Mouse (Mus musculus): ENCODE data around the gene Ccdc117. TPM values are rescaled to one million over a fixed set of nuclear protein-coding genes. Genes with fewer than 3 reads are reported as not detected.
"Not testable (repeated sequence)": the region's sequence is repeated elsewhere in the genome, so short reads cannot be mapped to it uniquely, and the experiment has no call there.

The Ccdc117 gene
- polyA plus RNA-seq, 1 experiment, result 52.0 TPM

DNA sequence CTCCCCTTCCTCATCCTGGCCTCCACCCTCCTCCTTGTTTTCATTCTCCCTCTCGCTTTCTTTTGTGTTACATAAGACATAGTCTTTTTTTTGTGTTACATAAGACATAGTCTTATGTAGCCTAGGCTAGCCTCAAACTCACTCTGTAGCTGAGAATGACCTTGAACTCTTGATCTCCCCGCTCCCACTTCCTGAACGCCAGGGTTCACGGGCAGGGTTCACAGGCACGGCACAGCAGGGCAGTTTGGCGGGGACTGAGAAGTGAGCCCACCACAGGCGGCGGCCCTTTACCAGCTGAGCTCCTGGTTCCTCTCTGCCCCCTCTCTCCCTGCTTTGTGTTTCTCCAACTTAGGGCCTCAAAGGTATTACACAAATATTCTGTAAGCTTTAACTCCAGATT is 29.0 kb downstream of the Ccdc117 start:
- Histone ChIP-seq H3K9ac (ENCODE audit: low read depth, poor library complexity, severe bottlenecking) (no peak overlapping the region), H3K4me1 (ENCODE audit: control insufficient read depth, insufficient read depth, low read length) (peaks cover 6% of the 10 kb centered on the region), H3K27ac (ENCODE audit: insufficient read depth, low read length) (no peak overlapping the region), H3K36me3 (ENCODE audit: control insufficient read depth, insufficient read depth, low read length, poor library complexity, severe bottlenecking) (no peaks in the 10 kb centered on the region), H3K9me3 (replicated peaks; ENCODE audit: control insufficient read depth, insufficient read depth, low read length, poor library complexity, severe bottlenecking) (no peaks in the 10 kb centered on the region), H3K4me3 (ENCODE audit: low read depth, low read length) (no peak overlapping the region), H3K27me3 (ENCODE audit: control insufficient read depth, insufficient read depth, low read length, poor library complexity, severe bottlenecking) (no peaks in the 10 kb centered on the region)
- TF ChIP-seq EP300 (IDR thresholded peaks at IDR 0.05; ENCODE audit: insufficient read depth, low read depth, low read length) (peak; percentile 60; the same call in 1 of the 2 replicates), CTCF (IDR thresholded peaks at IDR 0.05; ENCODE audit: low read depth, low read length) (no peak)

DNA sequence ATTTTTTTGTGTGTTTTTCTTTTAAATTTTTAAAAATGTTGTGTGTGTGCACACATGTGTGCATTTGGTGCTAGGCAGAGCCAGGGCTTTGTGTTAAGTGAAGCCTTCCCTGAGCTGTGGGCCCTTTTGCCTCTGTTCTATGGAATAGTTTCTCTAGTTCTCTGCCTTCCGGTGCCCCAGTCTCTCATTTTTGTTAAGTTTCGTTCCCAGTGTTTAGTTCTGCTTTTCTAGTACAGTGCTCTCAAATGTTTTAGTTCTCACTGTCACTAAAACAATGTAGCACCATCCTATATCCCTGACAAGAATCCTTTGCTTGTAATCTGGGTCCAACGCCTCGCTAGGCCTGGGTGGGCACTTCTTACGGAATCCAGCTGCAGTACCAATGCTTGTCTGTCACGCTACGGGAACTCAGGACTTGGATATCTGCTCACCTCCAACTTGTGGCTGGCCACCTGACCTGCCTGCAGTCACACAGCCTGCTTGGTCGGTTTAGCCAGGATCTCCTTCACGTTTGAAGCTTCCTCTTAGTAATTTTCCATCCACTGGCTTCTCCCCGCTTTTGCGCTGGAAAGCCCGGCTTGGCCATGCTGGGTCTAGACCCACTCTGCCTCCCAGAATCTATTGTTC is 29.8 kb downstream of the Ccdc117 start:
- Histone ChIP-seq H3K9me3 (replicated peaks; ENCODE audit: control insufficient read depth, insufficient read depth, low read length, poor library complexity, severe bottlenecking) (no peaks in the 10 kb centered on the region), H3K27me3 (ENCODE audit: control insufficient read depth, insufficient read depth, low read length, poor library complexity, severe bottlenecking) (no peaks in the 10 kb centered on the region), H3K4me3 (ENCODE audit: low read depth, low read length) (no peak overlapping the region), H3K9ac (ENCODE audit: low read depth, poor library complexity, severe bottlenecking) (0 out of 2 replicates have a peak overlapping the region, but pooled peaks have one; percentile 10), H3K36me3 (ENCODE audit: control insufficient read depth, insufficient read depth, low read length, poor library complexity, severe bottlenecking) (no peaks in the 10 kb centered on the region), H3K27ac (ENCODE audit: insufficient read depth, low read length) (no peak overlapping the region), H3K4me1 (ENCODE audit: control insufficient read depth, insufficient read depth, low read length) (peaks cover 6% of the 10 kb centered on the region)
- TF ChIP-seq POLR2A (IDR thresholded peaks at IDR 0.05; ENCODE audit: insufficient read depth, low read length), result no peak
- no peak for TF ChIP-seq EP300 (IDR thresholded peaks at IDR 0.05; ENCODE audit: insufficient read depth, low read depth, low read length)
- TF ChIP-seq CTCF (IDR thresholded peaks at IDR 0.05; ENCODE audit: low read depth, low read length), result no peak

DNA sequence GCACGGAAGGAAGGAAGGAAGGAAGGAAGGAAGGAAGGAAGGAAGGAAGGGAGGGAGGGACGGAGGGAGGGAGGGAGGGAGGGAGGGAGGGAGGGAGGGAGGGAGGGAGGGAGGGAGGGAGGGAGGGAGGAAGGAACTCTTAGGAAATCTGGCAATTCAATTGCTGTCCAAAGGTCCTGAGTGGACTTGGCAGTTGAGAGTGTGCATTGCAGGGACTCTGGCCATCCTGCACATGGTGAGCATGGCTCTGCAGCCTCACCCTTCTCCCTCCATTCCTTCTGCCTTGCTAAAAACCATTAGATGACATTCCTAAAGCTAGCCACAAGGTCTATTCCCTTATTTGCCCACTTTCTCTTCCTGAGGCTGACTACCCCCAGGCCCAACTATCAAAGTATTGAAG is 31.3 kb downstream of the Ccdc117 start:
- not testable (repeated sequence) for H3K36me3 ChIP-seq (ENCODE audit: control insufficient read depth, insufficient read depth, low read length, poor library complexity, severe bottlenecking); H3K4me1 ChIP-seq (ENCODE audit: control insufficient read depth, insufficient read depth, low read length); H3K27me3 ChIP-seq (ENCODE audit: control insufficient read depth, insufficient read depth, low read length, poor library complexity, severe bottlenecking); H3K9me3 ChIP-seq (replicated peaks; ENCODE audit: control insufficient read depth, insufficient read depth, low read length, poor library complexity, severe bottlenecking); H3K27ac ChIP-seq (ENCODE audit: insufficient read depth, low read length); H3K4me3 ChIP-seq (ENCODE audit: low read depth, low read length); H3K9ac ChIP-seq (ENCODE audit: low read depth, poor library complexity, severe bottlenecking)

DNA sequence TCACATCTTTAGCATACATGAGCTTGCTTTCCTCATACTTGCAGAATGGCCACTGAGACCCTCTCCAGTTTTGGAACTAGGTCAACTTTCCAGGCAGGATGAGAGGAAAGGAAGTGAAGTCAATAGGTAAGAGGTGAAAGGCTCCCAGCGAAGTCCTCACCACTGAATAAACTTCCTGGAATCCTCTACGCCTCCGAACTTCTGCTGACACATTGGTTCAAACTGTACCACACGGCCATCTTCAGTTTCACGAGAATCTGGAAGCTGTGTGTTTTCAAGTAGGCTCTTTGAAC is 31.9 kb downstream of the Ccdc117 start:
- Histone ChIP-seq H3K9ac (ENCODE audit: low read depth, poor library complexity, severe bottlenecking) (no peak overlapping the region), H3K27me3 (ENCODE audit: control insufficient read depth, insufficient read depth, low read length, poor library complexity, severe bottlenecking) (no peaks in the 10 kb centered on the region)

DNA sequence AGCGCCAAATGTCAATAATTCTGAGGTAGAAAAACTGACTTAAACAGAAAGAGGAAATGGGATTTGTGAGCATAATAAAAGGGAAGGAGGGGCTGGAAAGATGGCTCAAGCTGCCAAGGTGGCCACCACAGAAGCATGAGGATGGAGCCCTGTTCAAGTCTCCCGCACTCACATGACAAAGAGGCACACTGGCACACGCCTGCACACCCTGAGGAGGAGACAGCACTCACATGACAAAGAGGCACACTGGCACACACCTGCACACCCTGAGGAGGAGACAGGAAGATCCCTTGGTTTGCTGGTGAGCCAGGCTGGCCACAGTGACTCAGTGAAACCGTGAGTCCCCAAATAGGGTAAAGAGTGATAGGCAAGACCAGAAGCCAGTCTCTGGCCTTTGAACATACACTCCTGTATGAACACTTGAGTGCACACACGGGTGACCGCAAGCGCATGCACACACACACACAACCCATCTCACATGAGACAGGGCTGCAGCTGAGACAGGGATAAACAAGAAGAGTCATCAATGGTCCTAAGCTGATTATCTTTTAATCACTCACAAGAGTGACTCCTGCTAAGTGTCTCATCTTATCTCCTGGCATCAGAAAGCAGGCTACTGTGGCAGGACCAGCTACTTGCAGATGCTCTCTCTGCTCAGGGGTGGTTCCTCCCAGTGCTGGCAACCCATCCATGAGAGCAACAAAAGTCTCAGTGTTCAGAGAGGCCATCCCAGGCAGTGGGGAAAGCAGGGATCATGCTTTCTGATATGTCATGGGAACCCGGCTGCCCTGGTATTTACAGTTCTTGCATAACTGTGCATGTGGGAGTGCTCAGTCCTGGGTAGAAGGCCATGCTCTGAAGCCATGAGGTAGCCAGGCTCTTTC is 32.5 kb downstream of the Ccdc117 start:
- TF ChIP-seq CTCF (IDR thresholded peaks at IDR 0.05; ENCODE audit: low read depth, low read length) (no peak), EP300 (IDR thresholded peaks at IDR 0.05; ENCODE audit: insufficient read depth, low read depth, low read length) (no peak), POLR2A (IDR thresholded peaks at IDR 0.05; ENCODE audit: insufficient read depth, low read length) (no peak)
- Histone ChIP-seq H3K4me1 (ENCODE audit: control insufficient read depth, insufficient read depth, low read length) (peaks cover 4% of the 10 kb centered on the region), H3K9ac (ENCODE audit: low read depth, poor library complexity, severe bottlenecking) (no peak overlapping the region), H3K4me3 (ENCODE audit: low read depth, low read length) (no peak overlapping the region), H3K27ac (ENCODE audit: insufficient read depth, low read length) (no peak overlapping the region), H3K9me3 (replicated peaks; ENCODE audit: control insufficient read depth, insufficient read depth, low read length, poor library complexity, severe bottlenecking) (peaks cover 4% of the 10 kb centered on the region; the same call in 1 of the 2 replicates), H3K27me3 (ENCODE audit: control insufficient read depth, insufficient read depth, low read length, poor library complexity, severe bottlenecking) (no peaks in the 10 kb centered on the region), H3K36me3 (ENCODE audit: control insufficient read depth, insufficient read depth, low read length, poor library complexity, severe bottlenecking) (no peaks in the 10 kb centered on the region)

More for the DNA sequence above, 31.9 kb downstream of the Ccdc117 start:
- Histone ChIP-seq H3K4me1 (ENCODE audit: control insufficient read depth, insufficient read depth, low read length) (peaks cover 4% of the 10 kb centered on the region), H3K36me3 (ENCODE audit: control insufficient read depth, insufficient read depth, low read length, poor library complexity, severe bottlenecking) (no peaks in the 10 kb centered on the region), H3K9me3 (replicated peaks; ENCODE audit: control insufficient read depth, insufficient read depth, low read length, poor library complexity, severe bottlenecking) (no peaks in the 10 kb centered on the region), H3K27ac (ENCODE audit: insufficient read depth, low read length) (no peak overlapping the region), H3K4me3 (ENCODE audit: low read depth, low read length) (no peak overlapping the region)
- TF ChIP-seq EP300 (IDR thresholded peaks at IDR 0.05; ENCODE audit: insufficient read depth, low read depth, low read length) (no peak), CTCF (IDR thresholded peaks at IDR 0.05; ENCODE audit: low read depth, low read length) (no peak), POLR2A (IDR thresholded peaks at IDR 0.05; ENCODE audit: insufficient read depth, low read length) (no peak)

DNA sequence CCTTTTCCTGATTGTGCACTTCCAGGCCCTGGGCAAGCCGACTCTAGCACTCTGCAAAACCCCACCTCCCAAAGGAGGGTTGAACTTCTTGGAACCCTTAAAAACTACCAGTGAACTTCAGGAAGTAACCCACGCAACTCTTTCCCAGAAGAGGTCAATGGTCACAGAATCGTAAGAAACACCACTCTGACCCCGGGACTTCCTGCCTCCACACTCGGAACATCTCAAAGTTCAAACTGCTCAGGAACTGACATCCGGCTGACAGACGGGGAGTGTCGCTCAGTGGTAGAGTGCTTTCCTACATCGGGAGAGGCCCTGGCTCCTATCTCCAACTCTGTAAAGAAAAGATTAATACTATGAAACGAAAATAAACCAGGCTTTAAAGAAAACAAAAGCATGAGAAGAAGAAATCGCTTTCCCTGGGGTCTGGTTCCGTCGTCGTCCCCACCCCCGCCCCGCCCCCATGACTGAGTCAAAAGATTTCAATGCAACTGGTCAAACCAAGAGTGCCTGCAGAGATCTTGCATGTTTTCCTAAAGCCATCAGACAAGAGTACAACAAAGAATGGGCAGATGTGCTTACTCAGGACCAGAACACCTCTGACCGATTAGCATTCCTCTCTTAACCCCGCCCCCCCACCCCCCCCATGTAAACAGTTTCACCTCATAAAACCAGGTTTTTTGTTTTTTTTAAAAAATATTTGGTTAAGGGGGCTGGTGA is 36.0 kb downstream of the Ccdc117 start:
- H3K27ac ChIP-seq (ENCODE audit: insufficient read depth, low read length), result peak overlapping the region; percentile 94
- H3K9ac ChIP-seq (ENCODE audit: low read depth, poor library complexity, severe bottlenecking), result peak overlapping the region; percentile 54
- peaks cover 7% of the 10 kb centered on the region; the same call in 1 of the 2 replicates for H3K9me3 ChIP-seq (replicated peaks; ENCODE audit: control insufficient read depth, insufficient read depth, low read length, poor library complexity, severe bottlenecking)
- TF ChIP-seq POLR2A (IDR thresholded peaks at IDR 0.05; ENCODE audit: insufficient read depth, low read length) (no peak), CTCF (IDR thresholded peaks at IDR 0.05; ENCODE audit: low read depth, low read length) (no peak), EP300 (IDR thresholded peaks at IDR 0.05; ENCODE audit: insufficient read depth, low read depth, low read length) (no peak)
- no peaks in the 10 kb centered on the region for H3K27me3 ChIP-seq (ENCODE audit: control insufficient read depth, insufficient read depth, low read length, poor library complexity, severe bottlenecking)
- peak overlapping the region; percentile 28; the same call in 1 of the 2 replicates for H3K4me3 ChIP-seq (ENCODE audit: low read depth, low read length)
- no peaks in the 10 kb centered on the region for H3K4me1 ChIP-seq (ENCODE audit: control insufficient read depth, insufficient read depth, low read length)
- no peaks in the 10 kb centered on the region for H3K36me3 ChIP-seq (ENCODE audit: control insufficient read depth, insufficient read depth, low read length, poor library complexity, severe bottlenecking)
